Mouse (Mus musculus) CD8-positive naive resting alpha-beta T cell, adult 2 months (primary cell): ENCODE data around the gene Gls2.
"Not testable (repeated sequence)": the region's sequence is repeated elsewhere in the genome, so short reads cannot be mapped to it uniquely, and the experiment has no call there.

ENCODE experiments used
- DNase-seq, 2 experiments: peaks; one replicate each; pipeline ENCODE4 v3.0.0; 2022; ENCODE audit warnings: low read depth in 2 of 2, low spot score in 2 of 2

Gls2 gene

GRCm38 (mm10) chr10:128194551-128195461 is 549 bp downstream of the Gls2 start:
- DNase-seq, result peak in 1 of 2 experiments; percentile 10

- DNase-seq, result no peak
Measured at GRCm38 (mm10) chr10:128201856-128202255, 7.6 kb downstream of the Gls2 start.

- no peak for DNase-seq
Measured at GRCm38 (mm10) chr10:128204941-128205340, 10.7 kb downstream of the Gls2 start.

GRCm38 (mm10) chr10:128208326-128208725 is 14.1 kb downstream of the Gls2 start:
- DNase-seq, result no peak

GRCm38 (mm10) chr10:128209311-128210009 is 15.2 kb downstream of the Gls2 start:
- DNase-seq, result no peak

- no peak for DNase-seq
Measured at GRCm38 (mm10) chr10:128210131-128210530, 15.9 kb downstream of the Gls2 start.

GRCm38 (mm10) chr10:128210954-128211353 is 16.7 kb downstream of the Gls2 start:
- DNase-seq, result no peak

GRCm38 (mm10) chr10:128211390-128212108 is 17.3 kb downstream of the Gls2 start, which contains the start of gene Spryd4:
TSS of gene Spryd4 (minus strand) at chr10:128211807.
- peak; percentile 81 to 87 for DNase-seq

- DNase-seq, result no peak
Measured at GRCm38 (mm10) chr10:128212148-128212547, 17.9 kb downstream of the Gls2 start.

- DNase-seq, result peak; percentile 61 to 80
Measured at GRCm38 (mm10) chr10:128212871-128213323, 18.6 kb downstream of the Gls2 start.

GRCm38 (mm10) chr10:128214112-128214511 is 19.9 kb downstream of the Gls2 start:
- not testable (repeated sequence) for DNase-seq

GRCm38 (mm10) chr10:128214981-128215380 is 20.7 kb downstream of the Gls2 start:
- DNase-seq, result no peak

- no peak for DNase-seq
Measured at GRCm38 (mm10) chr10:128218387-128219117, 24.3 kb downstream of the Gls2 start.

- peak in 1 of 2 experiments; percentile 8 for DNase-seq
Measured at GRCm38 (mm10) chr10:128221533-128222286, 27.5 kb downstream of the Gls2 start.

GRCm38 (mm10) chr10:128225064-128225463 is 30.8 kb downstream of the Gls2 start:
- no peak for DNase-seq

- DNase-seq, result no peak
Measured at GRCm38 (mm10) chr10:128225538-128225937, 31.3 kb downstream of the Gls2 start, which contains the start of gene Mip. TSS of gene Mip (plus strand) at chr10:128225838.

GRCm38 (mm10) chr10:128227592-128227991 is 33.3 kb downstream of the Gls2 start:
- DNase-seq, result no peak

GRCm38 (mm10) chr10:128228009-128228408 is 33.8 kb downstream of the Gls2 start:
- no peak for DNase-seq

- DNase-seq, result peak in 1 of 2 experiments; percentile 20
Measured at GRCm38 (mm10) chr10:128230582-128230981, 36.3 kb downstream of the Gls2 start.

GRCm38 (mm10) chr10:128231146-128231545 is 36.9 kb downstream of the Gls2 start:
- DNase-seq, result no peak
